9 mouse cellular contexts compared by ENCODE assay signal in the genomic region with DNA sequence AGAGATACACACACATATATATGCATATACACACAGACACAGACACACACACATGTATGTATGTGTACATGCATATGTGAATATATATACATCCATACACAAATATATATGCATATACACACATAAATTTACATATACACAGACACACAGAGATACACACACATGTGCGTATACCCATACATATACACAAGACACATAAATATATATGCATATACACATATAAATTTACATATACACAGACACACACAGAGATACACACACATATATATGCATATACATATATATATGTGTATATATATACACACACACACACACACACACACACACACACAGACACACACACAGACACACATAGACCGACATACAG. TPM values are rescaled to one million over a fixed set of nuclear protein-coding genes. Genes with fewer than 3 reads are reported as not detected.
A peak's percentile ranks its signal among the peaks of the same experiment; 100 is the strongest.
DNase-seq lines count a peak whose midpoint lies in the region; ATAC-seq and TF ChIP-seq lines count a peak whose summit lies in the region.
"Had no signal": no experiment of that assay in that cellular context is flagged by ENCODE, and none has a peak within 500 bp of the region (broad histone marks: within the 10 kb centered on the region; RNA-seq: fewer than 3 reads in every experiment).

No protein-coding gene starts in this region.

- H3K4me3 ChIP-seq in neural tube, embryonic 11.5 days (ENCODE audit: low read depth, low read length) = peak overlapping the region; percentile 71
- no peak overlapping the region for H3K4me3 ChIP-seq in liver, embryonic 14.5 days (ENCODE audit: insufficient read depth in 1 of 2, low read depth in 2 of 2, low read length in 2 of 2)
- H3K4me3 ChIP-seq: erythroblast, embryonic 14.5 days had no signal

- no peak overlapping the region for H3K27ac ChIP-seq in neural tube, embryonic 11.5 days (ENCODE audit: low read depth, low read length)
- no peak overlapping the region for H3K27ac ChIP-seq in liver, embryonic 14.5 days

- no peaks in the 10 kb centered on the region; the same call in 1 of the 2 replicates for H3K27me3 ChIP-seq in neural tube, embryonic 11.5 days (ENCODE audit: control insufficient read depth, insufficient read depth, low read length)
- peaks cover 26% of the 10 kb centered on the region for H3K27me3 ChIP-seq in liver, embryonic 14.5 days (ENCODE audit: control insufficient read depth, insufficient read depth, low read length)

- no peaks in the 10 kb centered on the region for H3K9me3 ChIP-seq in neural tube, embryonic 11.5 days (ENCODE audit: control insufficient read depth, low read length)
- H3K9me3 ChIP-seq in liver, embryonic 14.5 days (ENCODE audit: control insufficient read depth, low read length) = no peaks in the 10 kb centered on the region

- H3K4me2 ChIP-seq in neural tube, embryonic 11.5 days (ENCODE audit: low read depth) = peak overlapping the region; percentile 91
- H3K4me2 ChIP-seq in liver, embryonic 14.5 days (ENCODE audit: low read depth) = peak overlapping the region; percentile 57; the same call in 1 of the 2 replicates

- no peak for TF ChIP-seq EP300 in liver, embryonic 14.5 days (IDR thresholded peaks at IDR 0.05; ENCODE audit: low read depth)

- no peak overlapping the region for H3K9ac ChIP-seq in neural tube, embryonic 11.5 days (ENCODE audit: low read length)
- no peak overlapping the region for H3K9ac ChIP-seq in liver, embryonic 14.5 days (replicated peaks)

- ATAC-seq in neural tube, embryonic 11.5 days (ENCODE audit: insufficient read depth, low FRiP score, low TSS enrichment) = peak; percentile 6
- no peak for ATAC-seq in liver, embryonic 14.5 days (ENCODE audit: insufficient read depth)
- ATAC-seq in monocyte, adult 5-6 weeks (replicated peaks; ENCODE audit: insufficient number of reproducible peaks, low FRiP score, low TSS enrichment, poor library complexity, severe bottlenecking) = no peak

- H3K36me3 ChIP-seq in neural tube, embryonic 11.5 days (ENCODE audit: control insufficient read depth, insufficient read depth, low read length) = no peaks in the 10 kb centered on the region
- no peaks in the 10 kb centered on the region for H3K36me3 ChIP-seq in liver, embryonic 14.5 days (replicated peaks; ENCODE audit: control insufficient read depth, insufficient read depth, low read depth)

- peak; percentile 26 for DNase-seq in cerebellum, adult 9-10 months
- DNase-seq in cerebellum, postnatal 36 days = no peak
- DNase-seq in neural tube, embryonic 11.5 days (ENCODE audit: low spot score) = no peak
- no peak for DNase-seq in neural tube, embryonic 10.5 days (ENCODE audit: extremely low spot score, low spot score)
- no peak for DNase-seq in liver, embryonic 14.5 days (ENCODE audit: low read depth in 3 of 3, low spot score in 3 of 3)
- no peak for DNase-seq in adrenal gland, postnatal 25 days
- DNase-seq in cerebellum, postnatal 25 days = no peak

- no peak for TF ChIP-seq CTCF in liver, embryonic 14.5 days (IDR thresholded peaks at IDR 0.05; ENCODE audit: low read depth)

- no peaks in the 10 kb centered on the region for H3K4me1 ChIP-seq in neural tube, embryonic 11.5 days (ENCODE audit: control insufficient read depth, insufficient read depth, low read length)
- no peaks in the 10 kb centered on the region for H3K4me1 ChIP-seq in liver, embryonic 14.5 days (replicated peaks; ENCODE audit: control insufficient read depth in 2 of 2, insufficient read depth in 2 of 2, low read length in 1 of 2)

- 47% methylated on average over 2 of the region's 2 CpGs for WGBS in neural tube, embryonic 11.5 days
- 44% methylated on average over 2 of the region's 2 CpGs for WGBS in liver, embryonic 14.5 days (ENCODE audit: insufficient replicate concordance)

RNA-seq across cellular contexts. Expression of a gene that starts 0.6 kb away (rescaled TPM):
- polyA plus RNA-seq in neural tube, embryonic 11.5 days (2014; fragmentation: Nextera tagmentation; extraction: Ambion mirVana) = 3.1 and 3.8 TPM in 2 replicates
- polyA plus RNA-seq in liver, embryonic 14.5 days (2012; rRNA removed) = not detected in 2 replicates
- 0.05 TPM in 1 of 2 replicates, not detected in the other for polyA plus RNA-seq in liver, embryonic 14.5 days (2014; fragmentation: Nextera tagmentation; extraction: Ambion mirVana)
- not detected in 3 replicates for total RNA-seq in monocyte, adult 5-6 weeks (2017)
- 4.7 and 4.9 TPM in 2 replicates for total RNA-seq in adrenal gland, postnatal 25 days (2021)
- polyA plus RNA-seq: erythroblast, embryonic 14.5 days had no signal

RNA-seq across cellular contexts. Expression of a gene that starts 38.8 kb away (rescaled TPM):
- polyA plus RNA-seq in neural tube, embryonic 11.5 days (2014; fragmentation: Nextera tagmentation; extraction: Ambion mirVana) = 106 and 107 TPM in 2 replicates
- polyA plus RNA-seq in liver, embryonic 14.5 days (2012; rRNA removed) = 8.4 and 13.8 TPM in 2 replicates
- 23.9 and 24.6 TPM in 2 replicates for polyA plus RNA-seq in liver, embryonic 14.5 days (2014; fragmentation: Nextera tagmentation; extraction: Ambion mirVana)
- total RNA-seq in monocyte, adult 5-6 weeks (2017) = 37.0 to 54.7 TPM (median 51.2 TPM) in 3 replicates
- total RNA-seq in adrenal gland, postnatal 25 days (2021) = 91.6 and 105 TPM in 2 replicates
